Mouse (Mus musculus) liver, embryonic 13.5 days (tissue): ENCODE data around the gene Alox12e. TPM values are rescaled to one million over a fixed set of nuclear protein-coding genes. Genes with fewer than 3 reads are reported as not detected.

Source experiments
- ATAC-seq: fragments of 200-750 bp; cut with Nextera tagmentation; 2 replicates; pipeline ENCODE4 v1.8.0; 2017; ENCODE audit warnings: low read depth, mild to moderate bottlenecking, moderate number of reproducible peaks, moderate library complexity
- DNase-seq: peaks from one replicate; pipeline ENCODE4 v3.0.0; 2022
- H3K27ac ChIP-seq: fragments of 300-500 bp; sonication (generic); 2 replicates; pipeline ENCODE4 v1.5.1; 2015; ENCODE audit warnings: moderate library complexity, mild to moderate bottlenecking, inconsistent platforms
- H3K27me3 ChIP-seq: fragments of 300-500 bp; sonication (generic); 2 replicates; pipeline ENCODE4 v1.6.1; 2015; ENCODE audit warnings: mild to moderate bottlenecking, inconsistent platforms
- H3K36me3 ChIP-seq: fragments of 300-500 bp; sonication (generic); 2 replicates; pipeline ENCODE4 v1.6.1; 2015; ENCODE audit warnings: mild to moderate bottlenecking, inconsistent platforms
- H3K4me1 ChIP-seq: fragments of 300-500 bp; sonication (generic); replicated peaks from 2 replicates; pipeline ENCODE4 v1.6.1; 2015; ENCODE audit warnings: inconsistent platforms
- H3K4me2 ChIP-seq: fragments of 300-500 bp; sonication (generic); 2 replicates; pipeline ENCODE4 v1.6.1; 2015; ENCODE audit warnings: inconsistent platforms, mild to moderate bottlenecking, moderate library complexity
- H3K4me3 ChIP-seq: fragments of 300-500 bp; sonication (generic); replicated peaks from 2 replicates; pipeline ENCODE4 v1.5.1; 2015; ENCODE audit warnings: mild to moderate bottlenecking, inconsistent platforms
- H3K9ac ChIP-seq: fragments of 300-500 bp; sonication (generic); 2 replicates; pipeline ENCODE4 v1.6.1; 2015; ENCODE audit warnings: mild to moderate bottlenecking, inconsistent platforms
- H3K9me3 ChIP-seq: fragments of 300-500 bp; sonication (generic); replicated peaks from 2 replicates; pipeline ENCODE4 v1.6.1; 2016; ENCODE audit warnings: inconsistent platforms
- WGBS: fragments of 180-500 bp; shearing (Covaris S2); methylation state at CpG from one replicate; pipeline ENCODE4 v1.1.7; 2015; ENCODE audit not compliant: insufficient replicate concordance; 5-methylcytosine and 5-hydroxymethylcytosine counted together
- polyA plus RNA-seq: library from polyadenylated mRNA; unstranded; fragments of >200 nt; fragmentation: Nextera tagmentation; extraction: Ambion mirVana; gene quantifications from 2 replicates; pipeline ENCODE4 v1.2.1, GENCODE M21; 2015

The Alox12e gene
- polyA plus RNA-seq, 1 experiment from 2014 or later: 0.06 TPM

- H3K4me1 ChIP-seq: no peaks in the 10 kb centered on the region
- DNase-seq: no peak
- 55% methylated on average over 5 of the region's 5 CpGs for WGBS
- H3K4me2 ChIP-seq: no peak overlapping the region
- H3K9ac ChIP-seq: no peak overlapping the region
- H3K4me3 ChIP-seq: no peak overlapping the region
- H3K9me3 ChIP-seq: no peaks in the 10 kb centered on the region
- no peaks in the 10 kb centered on the region for H3K27me3 ChIP-seq
- H3K36me3 ChIP-seq: no peaks in the 10 kb centered on the region
- ATAC-seq: no peak
- H3K27ac ChIP-seq: no peak overlapping the region
Observed at GRCm38 (mm10) chr11:70285686-70286085, 36.7 kb downstream of the Alox12e start.

GRCm38 (mm10) chr11:70284757-70285156 lies 37.7 kb downstream of the Alox12e start:
- no peaks in the 10 kb centered on the region for H3K9me3 ChIP-seq
- no peak for ATAC-seq
- H3K27ac ChIP-seq: no peak overlapping the region
- no peak overlapping the region for H3K9ac ChIP-seq
- H3K27me3 ChIP-seq: no peaks in the 10 kb centered on the region
- peaks cover 3% of the 10 kb centered on the region; the same call in 1 of the 2 replicates for H3K4me1 ChIP-seq
- H3K4me2 ChIP-seq: no peak overlapping the region
- no peak for DNase-seq
- H3K4me3 ChIP-seq: no peak overlapping the region
- no peaks in the 10 kb centered on the region for H3K36me3 ChIP-seq
- 47% methylated on average over 3 of the region's 3 CpGs for WGBS

- Histone ChIP-seq H3K4me3 (no peak overlapping the region), H3K9ac (no peak overlapping the region), H3K27ac (no peak overlapping the region), H3K9me3 (no peaks in the 10 kb centered on the region), H3K27me3 (no peaks in the 10 kb centered on the region), H3K4me1 (peaks cover 3% of the 10 kb centered on the region; the same call in 1 of the 2 replicates), H3K36me3 (no peaks in the 10 kb centered on the region), H3K4me2 (no peak overlapping the region)
- no peak for DNase-seq
- no peak for ATAC-seq
- WGBS: 58% methylated on average over 4 of the region's 4 CpGs
Observed at GRCm38 (mm10) chr11:70283666-70284065, 38.8 kb downstream of the Alox12e start.

- H3K27me3 ChIP-seq: no peaks in the 10 kb centered on the region
- ATAC-seq (no peak), DNase-seq (no peak)
- H3K9me3 ChIP-seq: no peaks in the 10 kb centered on the region
- no peak overlapping the region for H3K27ac ChIP-seq
- peaks cover 3% of the 10 kb centered on the region; the same call in 1 of the 2 replicates for H3K4me1 ChIP-seq
- no peaks in the 10 kb centered on the region for H3K36me3 ChIP-seq
- H3K4me2 ChIP-seq: no peak overlapping the region
- no peak overlapping the region for H3K9ac ChIP-seq
- WGBS: 45% methylated on average over 3 of the region's 3 CpGs
- H3K4me3 ChIP-seq: no peak overlapping the region
Observed at GRCm38 (mm10) chr11:70280441-70280840, 42.0 kb downstream of the Alox12e start.

GRCm38 (mm10) chr11:70278961-70279360 lies 43.5 kb downstream of the Alox12e start:
- H3K9me3 ChIP-seq: no peaks in the 10 kb centered on the region
- H3K9ac ChIP-seq: no peak overlapping the region
- 72% methylated on average over 3 of the region's 3 CpGs for WGBS
- H3K4me1 ChIP-seq: peaks cover 3% of the 10 kb centered on the region; the same call in 1 of the 2 replicates
- H3K36me3 ChIP-seq: no peaks in the 10 kb centered on the region
- H3K27me3 ChIP-seq: no peaks in the 10 kb centered on the region
- H3K4me2 ChIP-seq: no peak overlapping the region
- DNase-seq (no peak), ATAC-seq (no peak)
- H3K4me3 ChIP-seq: no peak overlapping the region
- H3K27ac ChIP-seq: no peak overlapping the region

GRCm38 (mm10) chr11:70271641-70272040 lies 50.8 kb downstream of the Alox12e start:
- 70% methylated on average over 7 of the region's 7 CpGs for WGBS
- no peaks in the 10 kb centered on the region for H3K36me3 ChIP-seq
- H3K4me3 ChIP-seq: no peak overlapping the region
- H3K27ac ChIP-seq: no peak overlapping the region
- H3K9me3 ChIP-seq: no peaks in the 10 kb centered on the region
- H3K27me3 ChIP-seq: no peaks in the 10 kb centered on the region
- H3K4me2 ChIP-seq: no peak overlapping the region
- no peak for DNase-seq
- no peaks in the 10 kb centered on the region for H3K4me1 ChIP-seq
- H3K9ac ChIP-seq: no peak overlapping the region
- no peak for ATAC-seq

GRCm38 (mm10) chr11:70266405-70266804 lies 56.0 kb downstream of the Alox12e start:
- H3K4me1 ChIP-seq: no peaks in the 10 kb centered on the region
- ATAC-seq (no peak), DNase-seq (no peak)
- 70% methylated on average over 1 of the region's 1 CpGs for WGBS
- no peak overlapping the region for H3K27ac ChIP-seq
- no peaks in the 10 kb centered on the region for H3K27me3 ChIP-seq
- no peak overlapping the region for H3K4me2 ChIP-seq
- H3K4me3 ChIP-seq: no peak overlapping the region
- H3K36me3 ChIP-seq: no peaks in the 10 kb centered on the region
- no peak overlapping the region for H3K9ac ChIP-seq
- no peaks in the 10 kb centered on the region for H3K9me3 ChIP-seq

GRCm38 (mm10) chr11:70265819-70266218 lies 56.6 kb downstream of the Alox12e start:
- WGBS: 56% methylated on average over 4 of the region's 4 CpGs

More at GRCm38 (mm10) chr11:70265819-70266218, 56.6 kb downstream of the Alox12e start:
- no peak overlapping the region for H3K9ac ChIP-seq
- H3K27me3 ChIP-seq: no peaks in the 10 kb centered on the region
- H3K4me3 ChIP-seq: no peak overlapping the region
- DNase-seq: no peak
- H3K4me1 ChIP-seq: no peaks in the 10 kb centered on the region
- no peak overlapping the region for H3K27ac ChIP-seq
- no peak for ATAC-seq
- no peaks in the 10 kb centered on the region for H3K9me3 ChIP-seq
- no peak overlapping the region for H3K4me2 ChIP-seq
- H3K36me3 ChIP-seq: no peaks in the 10 kb centered on the region

Other genes starting within 250 kb of the Alox12e start
- gene Asgr2, start 230.0 kb downstream of the Alox12e start, polyA plus RNA-seq: 5.2 and 5.7 TPM in 2 replicates
- gene Mgl2, start 192.3 kb downstream of the Alox12e start, polyA plus RNA-seq: 1.2 and 1.3 TPM in 2 replicates
- gene Clec10a, start 166.4 kb downstream of the Alox12e start, polyA plus RNA-seq: 0.27 and 0.32 TPM in 2 replicates
- 0.73 and 0.83 TPM in 2 replicates for gene Slc16a11, start 109.9 kb downstream of the Alox12e start, polyA plus RNA-seq
- gene Slc16a13, start 101.6 kb downstream of the Alox12e start, polyA plus RNA-seq: 4.8 and 7.5 TPM in 2 replicates
- gene Bcl6b, start 92.8 kb downstream of the Alox12e start, polyA plus RNA-seq: 1.6 and 1.8 TPM in 2 replicates
- 82.5 and 85.7 TPM in 2 replicates for gene 0610010K14Rik, start 84.7 kb downstream of the Alox12e start, polyA plus RNA-seq
- gene Gm21988, start 82.8 kb downstream of the Alox12e start, polyA plus RNA-seq: 6.5 and 7.1 TPM in 2 replicates
- 155 and 175 TPM in 2 replicates for gene Rnasek, start 82.8 kb downstream of the Alox12e start, polyA plus RNA-seq
- 19.5 and 21.6 TPM in 2 replicates for gene Alox12, start 67.3 kb downstream of the Alox12e start, polyA plus RNA-seq
- 1.1 TPM in 2 replicates for gene Alox15, start 29.4 kb upstream of the Alox12e start, polyA plus RNA-seq
- 19.0 and 21.0 TPM in 2 replicates for gene Pelp1, start 87.4 kb upstream of the Alox12e start, polyA plus RNA-seq
- 13.0 and 14.9 TPM in 2 replicates for gene Arrb2, start 110.0 kb upstream of the Alox12e start, polyA plus RNA-seq
- 17.2 and 19.1 TPM in 2 replicates for gene Med11, start 129.3 kb upstream of the Alox12e start, polyA plus RNA-seq
- 0.07 and 0.17 TPM in 2 replicates for gene Zmynd15, start 136.8 kb upstream of the Alox12e start, polyA plus RNA-seq
- 0.70 and 1.4 TPM in 2 replicates for gene Cxcl16, start 137.4 kb upstream of the Alox12e start, polyA plus RNA-seq
- gene Tm4sf5, start 182.6 kb upstream of the Alox12e start, polyA plus RNA-seq: 2.1 and 2.5 TPM in 2 replicates
- 0.23 and 0.46 TPM in 2 replicates for gene Vmo1, start 192.0 kb upstream of the Alox12e start, polyA plus RNA-seq
- gene Gltpd2, start 196.6 kb upstream of the Alox12e start, polyA plus RNA-seq: 19.6 and 20.0 TPM in 2 replicates
- 372 and 419 TPM in 2 replicates for gene Psmb6, start 202.7 kb upstream of the Alox12e start, polyA plus RNA-seq
- not detected in 2 replicates for gene Gm40193, start 210.3 kb upstream of the Alox12e start, polyA plus RNA-seq
- gene Pld2, start 217.4 kb upstream of the Alox12e start, polyA plus RNA-seq: 1.3 and 1.5 TPM in 2 replicates
- gene Mink1, start 240.3 kb upstream of the Alox12e start, polyA plus RNA-seq: 3.5 and 5.2 TPM in 2 replicates